In the genomic region with DNA sequence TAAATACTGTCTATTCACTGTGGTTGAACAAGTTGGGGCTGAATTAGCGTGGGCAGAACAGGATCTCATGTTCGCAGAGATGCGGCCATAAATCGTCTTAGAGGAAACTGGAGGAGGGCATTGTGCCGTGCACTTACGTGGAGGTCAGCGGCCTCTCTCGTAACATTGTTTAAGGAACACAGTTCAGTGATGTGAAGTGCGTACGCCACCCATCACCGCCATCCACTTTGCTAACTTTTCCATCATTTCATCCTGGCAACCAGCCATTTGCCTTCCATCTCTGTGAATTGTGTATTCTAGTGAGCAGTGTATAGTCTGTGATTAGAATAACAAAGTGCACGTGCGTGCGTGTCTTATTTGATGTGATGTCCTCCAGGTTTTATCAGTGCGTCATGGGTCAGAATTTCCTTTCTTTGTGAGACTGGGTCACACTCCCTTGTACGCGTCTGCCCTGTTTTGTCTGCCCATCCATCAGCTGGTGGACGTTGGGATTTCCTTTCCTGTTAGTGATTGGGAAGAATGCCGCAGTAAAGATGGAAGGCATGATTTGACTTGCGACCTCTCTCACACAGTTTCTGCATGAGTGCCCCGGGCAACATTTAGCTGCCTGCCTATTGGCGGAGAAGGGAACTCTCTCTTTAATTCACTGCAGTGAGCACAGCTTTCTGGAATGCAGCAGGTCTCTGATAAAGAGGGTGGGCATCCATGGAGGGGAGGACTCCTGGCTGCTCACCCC, we compare ENCODE assay signal across 10 mouse cellular contexts. TPM values are rescaled to one million over a fixed set of nuclear protein-coding genes. Genes with fewer than 3 reads are reported as not detected.
DNase-seq lines count a peak whose midpoint lies in the region; ATAC-seq and TF ChIP-seq lines count a peak whose summit lies in the region.
"Had no signal": no experiment of that assay in that cellular context is flagged by ENCODE, and none has a peak within 500 bp of the region (broad histone marks: within the 10 kb centered on the region; RNA-seq: fewer than 3 reads in every experiment).

No protein-coding gene starts in this region.

- in situ Hi-C loops in Patski (cut with MboI; ENCODE audit: low pct_unique_long_range_greater_than_20kb) = no loop called here

- no peak for DNase-seq in heart, adult 9 months (ENCODE audit: low spot score in 2 of 2)
- no peak for DNase-seq in Patski (ENCODE audit: low read depth, low spot score)
- DNase-seq in midbrain, embryonic 10.5 days (ENCODE audit: low spot score) = peak; percentile 26
- no peak for DNase-seq in testis, postnatal 14 days (ENCODE audit: low spot score)
- DNase-seq in spleen, postnatal 10 days (ENCODE audit: low spot score in 2 of 2) = no peak
- DNase-seq in left cerebral cortex, adult 11 months (ENCODE audit: low spot score) = no peak
- DNase-seq: cerebellum, postnatal 10 days; thymus, postnatal 36 days had no signal

- H3K4me1 ChIP-seq in heart, embryonic 12.5 days (replicated peaks) = peaks cover 51% of the 10 kb centered on the region
- H3K4me1 ChIP-seq in midbrain, embryonic 10.5 days = peaks cover 52% of the 10 kb centered on the region

- no peak overlapping the region for H3K4me3 ChIP-seq in heart, embryonic 12.5 days
- no peak overlapping the region for H3K4me3 ChIP-seq in midbrain, embryonic 10.5 days

- H3K9me3 ChIP-seq in heart, embryonic 12.5 days (replicated peaks) = no peaks in the 10 kb centered on the region
- H3K9me3 ChIP-seq in midbrain, embryonic 10.5 days (replicated peaks) = no peaks in the 10 kb centered on the region

- peak overlapping the region; percentile 25; the same call in 1 of the 2 replicates for H3K4me2 ChIP-seq in heart, embryonic 12.5 days

- POLR2A ChIA-PET in Patski (lab: Charles Lee) = interaction anchor here (0.5 kb wide), 1 partner anchor 331 kb away, joined by 7 read pairs; no protein-coding TSS in a partner anchor

- no peaks in the 10 kb centered on the region for H3K36me3 ChIP-seq in heart, embryonic 12.5 days
- no peaks in the 10 kb centered on the region for H3K36me3 ChIP-seq in midbrain, embryonic 10.5 days

- peaks cover 41% of the 10 kb centered on the region for H3K27me3 ChIP-seq in heart, embryonic 12.5 days (replicated peaks)
- no peaks in the 10 kb centered on the region for H3K27me3 ChIP-seq in Patski
- H3K27me3 ChIP-seq in midbrain, embryonic 10.5 days (ENCODE audit: low read depth, poor library complexity, severe bottlenecking) = peaks cover 15% of the 10 kb centered on the region; the same call in 1 of the 2 replicates

- CTCF ChIA-PET in Patski (lab: Charles Lee) = interaction anchor here (0.9 to 1.4 kb wide), 3 partner anchors 11 to 14 kb away, joined by 3 to 4 read pairs (median 3); no protein-coding TSS in a partner anchor

- peak; percentile 56 for ATAC-seq in heart, embryonic 12.5 days (ENCODE audit: insufficient number of reproducible peaks, low FRiP score)
- peak; percentile 51 for ATAC-seq in Patski
- ATAC-seq in hematopoietic stem cell, adult 5-6 weeks (replicated peaks in 1 of 2; ENCODE audit: insufficient read depth in 1 of 2, low FRiP score in 2 of 2, low TSS enrichment in 1 of 2, low read depth in 1 of 2, poor library complexity in 2 of 2, severe bottlenecking in 2 of 2) = peak; percentile 58 to 71

- no peak overlapping the region for H3K9ac ChIP-seq in heart, embryonic 12.5 days

- 51% methylated on average over 22 of the region's 22 CpGs for WGBS in heart, embryonic 12.5 days
- WGBS in midbrain, embryonic 10.5 days = 61% methylated on average over 22 of the region's 22 CpGs

- no peak for TF ChIP-seq CTCF in Patski (IDR thresholded peaks at IDR 0.05)

- H3K27ac ChIP-seq in heart, embryonic 12.5 days (ENCODE audit: poor library complexity, severe bottlenecking) = no peak overlapping the region
- H3K27ac ChIP-seq in midbrain, embryonic 10.5 days (replicated peaks) = no peak overlapping the region

RNA-seq across cellular contexts. Expression of a gene that starts 33.0 kb away (rescaled TPM):
- polyA plus RNA-seq in heart, embryonic 12.5 days (2016; fragmentation: Nextera tagmentation; extraction: Ambion mirVana) = 21.9 and 23.7 TPM in 2 replicates
- polyA plus RNA-seq in Patski (2021) = 38.8 TPM
- total RNA-seq in hematopoietic stem cell, adult 5-6 weeks (2017) = 20.1 and 34.9 TPM in 2 replicates
- 5.1 and 6.9 TPM in 2 replicates for polyA plus RNA-seq in midbrain, embryonic 10.5 days (2016; fragmentation: Nextera tagmentation; extraction: Ambion mirVana)

RNA-seq across cellular contexts. Expression of a gene that starts 56.6 kb away (rescaled TPM):
- 4.3 and 4.8 TPM in 2 replicates for polyA plus RNA-seq in heart, embryonic 12.5 days (2016; fragmentation: Nextera tagmentation; extraction: Ambion mirVana)
- 16.3 TPM for polyA plus RNA-seq in Patski (2021)
- total RNA-seq in hematopoietic stem cell, adult 5-6 weeks (2017) = 1.3 and 3.3 TPM in 2 replicates
- 9.9 and 10.4 TPM in 2 replicates for polyA plus RNA-seq in midbrain, embryonic 10.5 days (2016; fragmentation: Nextera tagmentation; extraction: Ambion mirVana)
